Mouse (Mus musculus) splenic B cell, adult 2 months (primary cell): Measurements from ENCODE around the gene Rtn1.

ENCODE experiments used
- DNase-seq: peaks from one replicate; pipeline ENCODE4 v3.0.0-alpha.2; 2011; ENCODE audit warnings: low read depth, low spot score
- H3K27me3 ChIP-seq: 2 replicates; pipeline ENCODE4 v1.6.1; 2012; ENCODE audit warnings: mild to moderate bottlenecking, low read length, moderate library complexity, mixed read lengths; ENCODE audit not compliant: control insufficient read depth, poor library complexity, insufficient read depth, severe bottlenecking
- H3K36me3 ChIP-seq: 2 replicates; pipeline ENCODE4 v1.6.1; 2012; ENCODE audit warnings: mild to moderate bottlenecking, low read length, moderate library complexity, mixed read lengths; ENCODE audit not compliant: control insufficient read depth, poor library complexity, insufficient read depth, severe bottlenecking

The Rtn1 gene

GRCm38 (mm10) chr12:72393046-72393805, 15.6 kb downstream of the Rtn1 start:
- Histone ChIP-seq H3K36me3 (no peaks in the 10 kb centered on the region), H3K27me3 (no peaks in the 10 kb centered on the region)
- no peak for DNase-seq

- DNase-seq: no peak
- H3K36me3 ChIP-seq: no peaks in the 10 kb centered on the region
Observed at GRCm38 (mm10) chr12:72390346-72390745, 18.5 kb downstream of the Rtn1 start.

GRCm38 (mm10) chr12:72389377-72390103, 19.3 kb downstream of the Rtn1 start:
- no peak for DNase-seq
- Histone ChIP-seq H3K27me3 (no peaks in the 10 kb centered on the region), H3K36me3 (no peaks in the 10 kb centered on the region)

More at GRCm38 (mm10) chr12:72390346-72390745, 18.5 kb downstream of the Rtn1 start:
- H3K27me3 ChIP-seq: no peaks in the 10 kb centered on the region

- Histone ChIP-seq H3K27me3 (no peaks in the 10 kb centered on the region), H3K36me3 (no peaks in the 10 kb centered on the region)
- DNase-seq: no peak
Observed at GRCm38 (mm10) chr12:72388835-72389234, 20.0 kb downstream of the Rtn1 start.

- H3K36me3 ChIP-seq: no peaks in the 10 kb centered on the region
- no peaks in the 10 kb centered on the region for H3K27me3 ChIP-seq
- DNase-seq: no peak
Observed at GRCm38 (mm10) chr12:72388135-72388534, 20.7 kb downstream of the Rtn1 start.

- no peaks in the 10 kb centered on the region for H3K27me3 ChIP-seq
- no peaks in the 10 kb centered on the region for H3K36me3 ChIP-seq
- no peak for DNase-seq
Observed at GRCm38 (mm10) chr12:72376309-72376708, 32.5 kb downstream of the Rtn1 start.

- no peaks in the 10 kb centered on the region for H3K36me3 ChIP-seq
- no peak for DNase-seq
- no peaks in the 10 kb centered on the region for H3K27me3 ChIP-seq
Observed at GRCm38 (mm10) chr12:72374823-72375225, 34.0 kb downstream of the Rtn1 start.

- H3K36me3 ChIP-seq: no peaks in the 10 kb centered on the region
- DNase-seq: peak; percentile 4
- no peaks in the 10 kb centered on the region for H3K27me3 ChIP-seq
Observed at GRCm38 (mm10) chr12:72373916-72374615, 34.8 kb downstream of the Rtn1 start.

GRCm38 (mm10) chr12:72370081-72370480, 38.8 kb downstream of the Rtn1 start:
- no peak for DNase-seq
- Histone ChIP-seq H3K36me3 (no peaks in the 10 kb centered on the region), H3K27me3 (no peaks in the 10 kb centered on the region)

GRCm38 (mm10) chr12:72366763-72367162, 42.1 kb downstream of the Rtn1 start:
- no peaks in the 10 kb centered on the region for H3K27me3 ChIP-seq

GRCm38 (mm10) chr12:72366104-72366437, 42.8 kb downstream of the Rtn1 start:
- no peaks in the 10 kb centered on the region for H3K36me3 ChIP-seq
- no peaks in the 10 kb centered on the region for H3K27me3 ChIP-seq
- no peak for DNase-seq

More at GRCm38 (mm10) chr12:72366763-72367162, 42.1 kb downstream of the Rtn1 start:
- no peak for DNase-seq
- H3K36me3 ChIP-seq: no peaks in the 10 kb centered on the region

- Histone ChIP-seq H3K27me3 (no peaks in the 10 kb centered on the region), H3K36me3 (no peaks in the 10 kb centered on the region)
- DNase-seq: no peak
Observed at GRCm38 (mm10) chr12:72365231-72366103, 43.4 kb downstream of the Rtn1 start.

- DNase-seq: peak; percentile 2
- H3K27me3 ChIP-seq: no peaks in the 10 kb centered on the region
- no peaks in the 10 kb centered on the region for H3K36me3 ChIP-seq
Observed at GRCm38 (mm10) chr12:72364543-72364942, 44.3 kb downstream of the Rtn1 start.

GRCm38 (mm10) chr12:72361701-72362354, 47.0 kb downstream of the Rtn1 start:
- Histone ChIP-seq H3K27me3 (no peaks in the 10 kb centered on the region), H3K36me3 (no peaks in the 10 kb centered on the region)
- DNase-seq: peak; percentile 77
